ENCODE assay signal across 26 mouse cellular contexts in genomic region chr16:59526939-59527338, GRCm38 (mm10). TPM values are rescaled to one million over a fixed set of nuclear protein-coding genes. Genes with fewer than 3 reads are reported as not detected.
DNase-seq lines count a peak whose midpoint lies in the region; ATAC-seq and TF ChIP-seq lines count a peak whose summit lies in the region.
"Had no signal": no experiment of that assay in that cellular context is flagged by ENCODE, and none has a peak within 500 bp of the region (broad histone marks: within the 10 kb centered on the region; RNA-seq: fewer than 3 reads in every experiment).

No protein-coding gene starts in this region.

- H3K9me3 ChIP-seq in intestine, embryonic 14.5 days (ENCODE audit: control insufficient read depth, low read length): no peaks in the 10 kb centered on the region
- no peaks in the 10 kb centered on the region for H3K9me3 ChIP-seq in intestine, embryonic 15.5 days
- no peaks in the 10 kb centered on the region for H3K9me3 ChIP-seq in CH12.LX (replicated peaks; ENCODE audit: low read length)
- H3K9me3 ChIP-seq: embryonic facial prominence, embryonic 10.5 days; embryonic facial prominence, embryonic 13.5 days; forebrain, embryonic 12.5 days; forebrain, embryonic 15.5 days; G1E had no signal

- H3K36me3 ChIP-seq in intestine, embryonic 14.5 days (ENCODE audit: control insufficient read depth, insufficient read depth, low read length): peaks cover 21% of the 10 kb centered on the region
- no peaks in the 10 kb centered on the region for H3K36me3 ChIP-seq in intestine, embryonic 15.5 days
- H3K36me3 ChIP-seq in CH12.LX (replicated peaks in 1 of 2; ENCODE audit: control insufficient read depth in 1 of 2, insufficient read depth in 1 of 2, low read length in 1 of 2): no peaks in the 10 kb centered on the region
- H3K36me3 ChIP-seq: forebrain, embryonic 15.5 days; G1E had no signal

- ATAC-seq in intestine, embryonic 14.5 days (replicated peaks; ENCODE audit: low FRiP score, low TSS enrichment, low read depth): no peak
- ATAC-seq in intestine, embryonic 15.5 days: no peak
- ATAC-seq: forebrain, embryonic 15.5 days; hindbrain, postnatal 0 days; inflammation-experienced regulatory T-cells, adult 6 months; Patski had no signal

- no peak for TF ChIP-seq POLR2A in CH12.LX (IDR thresholded peaks at IDR 0.05; ENCODE audit: low read depth, low read length)

- no peaks in the 10 kb centered on the region for H3K4me1 ChIP-seq in intestine, embryonic 14.5 days (replicated peaks; ENCODE audit: control insufficient read depth, insufficient read depth, low read length)
- no peaks in the 10 kb centered on the region for H3K4me1 ChIP-seq in intestine, embryonic 15.5 days (replicated peaks)
- peaks cover 12 to 48% of the 10 kb centered on the region in 2 experiments for H3K4me1 ChIP-seq in CH12.LX (ENCODE audit: control insufficient read depth in 1 of 2, insufficient read depth in 2 of 2)
- H3K4me1 ChIP-seq: embryonic facial prominence, embryonic 13.5 days; forebrain, embryonic 12.5 days; forebrain, embryonic 15.5 days had no signal

- no peak overlapping the region for H3K4me3 ChIP-seq in intestine, embryonic 14.5 days (ENCODE audit: low read depth, low read length)
- H3K4me3 ChIP-seq in intestine, embryonic 15.5 days (replicated peaks): no peak overlapping the region
- no peak overlapping the region for H3K4me3 ChIP-seq in left cerebral cortex, adult 2 months
- no peak overlapping the region for H3K4me3 ChIP-seq in CH12.LX (replicated peaks in 1 of 3; ENCODE audit: low read depth in 2 of 3, low read length in 2 of 3, poor library complexity in 1 of 3)
- H3K4me3 ChIP-seq: embryonic facial prominence, embryonic 10.5 days; embryonic facial prominence, embryonic 13.5 days; erythroblast, embryonic 14.5 days; forebrain, embryonic 12.5 days; forebrain, embryonic 15.5 days had no signal

- H3K27ac ChIP-seq in intestine, embryonic 14.5 days (ENCODE audit: low read depth): no peak overlapping the region
- H3K27ac ChIP-seq in intestine, embryonic 15.5 days: no peak overlapping the region
- H3K27ac ChIP-seq in left cerebral cortex, adult 2 months: no peak overlapping the region
- H3K27ac ChIP-seq in CH12.LX (ENCODE audit: insufficient read depth, low read depth): no peak overlapping the region
- H3K27ac ChIP-seq: embryonic facial prominence, embryonic 10.5 days; embryonic facial prominence, embryonic 13.5 days; forebrain, embryonic 12.5 days; forebrain, embryonic 15.5 days; hindbrain, embryonic 14.5 days; hindbrain, postnatal 0 days had no signal

- peak; percentile 23 for DNase-seq in intestine, embryonic 14.5 days (ENCODE audit: low spot score)
- no peak for DNase-seq in left cerebral cortex, adult 2 months (ENCODE audit: extremely low spot score in 1 of 2, low spot score in 2 of 2)
- DNase-seq in left cerebral cortex, adult 18-20 months (ENCODE audit: low spot score in 2 of 2): no peak
- DNase-seq in CH12.LX (ENCODE audit: extremely low read depth): no peak
- DNase-seq in cerebellum, postnatal 10 days: no peak
- DNase-seq: adrenal gland, postnatal 10 days; adrenal gland, postnatal 36 days; cerebellum, adult 18-20 months; cerebellum, adult 9-10 months; cerebellum, postnatal 25 days; gastrocnemius, postnatal 25 days; heart, adult 18-20 months; heart, postnatal 10 days; heart, postnatal 4 days had no signal

- TF ChIP-seq RAD21 in CH12.LX (IDR thresholded peaks at IDR 0.05; ENCODE audit: low read depth, low read length): peak; percentile 51

- dilution Hi-C loops in CH12.LX (cut with MboI; ENCODE audit: extremely low pct_ligation_motif_present, extremely low pct_unique_long_range_greater_than_20kb, low sequenced_read_pairs): no loop called here

- TF ChIP-seq CTCF in left cerebral cortex, adult 2 months (IDR thresholded peaks at IDR 0.05): peak; percentile 4
- peak; percentile 8 to 70; a peak in 2 of 4 replicates for TF ChIP-seq CTCF in CH12.LX (conservative IDR thresholded peaks at IDR 0.05 in 1 of 2, IDR thresholded peaks at IDR 0.05 in 1 of 2; ENCODE audit: low read depth in 2 of 2, low read length in 2 of 2)

- TF ChIP-seq EP300 in CH12.LX (IDR thresholded peaks at IDR 0.05; ENCODE audit: low read length): no peak

- intact Hi-C loops in left cerebral cortex, adult 2 months (cut with DNase I): no loop called here

- in situ Hi-C loops in CH12.LX (cut with MboI; ENCODE audit: low pct_ligation_motif_present, low pct_unique_long_range_greater_than_20kb, low sequenced_read_pairs): no loop called here

- no peak overlapping the region for H3K4me2 ChIP-seq in intestine, embryonic 14.5 days (ENCODE audit: low read length)
- no peak overlapping the region for H3K4me2 ChIP-seq in intestine, embryonic 15.5 days (replicated peaks)
- H3K4me2 ChIP-seq in CH12.LX (ENCODE audit: insufficient read depth, low read depth, poor library complexity, severe bottlenecking): no peak overlapping the region
- H3K4me2 ChIP-seq: embryonic facial prominence, embryonic 13.5 days; forebrain, embryonic 12.5 days; forebrain, embryonic 15.5 days; heart, embryonic 11.5 days; hindbrain, embryonic 14.5 days had no signal

- H3K27me3 ChIP-seq in intestine, embryonic 14.5 days (replicated peaks; ENCODE audit: control insufficient read depth, insufficient read depth, low read length): no peaks in the 10 kb centered on the region
- no peaks in the 10 kb centered on the region for H3K27me3 ChIP-seq in intestine, embryonic 15.5 days (replicated peaks)
- no peaks in the 10 kb centered on the region for H3K27me3 ChIP-seq in CH12.LX (replicated peaks)
- H3K27me3 ChIP-seq: embryonic facial prominence, embryonic 13.5 days; forebrain, embryonic 12.5 days; forebrain, embryonic 15.5 days; Patski had no signal

- H3K9ac ChIP-seq in intestine, embryonic 14.5 days (ENCODE audit: low read length): no peak overlapping the region
- no peak overlapping the region for H3K9ac ChIP-seq in intestine, embryonic 15.5 days
- H3K9ac ChIP-seq in CH12.LX (ENCODE audit: insufficient read depth, low read depth): no peak overlapping the region
- H3K9ac ChIP-seq: embryonic facial prominence, embryonic 13.5 days; forebrain, embryonic 12.5 days; forebrain, embryonic 15.5 days; hindbrain, embryonic 14.5 days had no signal

- 76% methylated on average over 6 of the region's 6 CpGs for WGBS in intestine, embryonic 14.5 days
- WGBS in intestine, embryonic 15.5 days: 80% methylated on average over 6 of the region's 6 CpGs

- H3K79me2 ChIP-seq in CH12.LX (replicated peaks; ENCODE audit: control insufficient read depth, extremely low read depth, insufficient read depth, poor library complexity, severe bottlenecking): no peaks in the 10 kb centered on the region

TF ChIP-seq in CH12.LX, 34 proteins besides CTCF, POLR2A, EP300 and RAD21:
- peak; percentile 78 for TF ChIP-seq MYC (IDR thresholded peaks at IDR 0.05; ENCODE audit: low read depth, low read length)
- no peak for TF ChIP-seq TBP (conservative IDR thresholded peaks at IDR 0.05; ENCODE audit: low read depth, low read length)
- peak; percentile 70 for TF ChIP-seq SMC3 (IDR thresholded peaks at IDR 0.05; ENCODE audit: low read depth, low read length)
- TF ChIP-seq MAX (IDR thresholded peaks at IDR 0.05; ENCODE audit: low read length): 0 out of 2 replicates have a peak, but pooled peaks have one; percentile 23
- no peak for TF ChIP-seq USF1 (IDR thresholded peaks at IDR 0.05; ENCODE audit: low read depth, low read length)
- no peak for TF ChIP-seq HCFC1 (IDR thresholded peaks at IDR 0.05; ENCODE audit: low read depth, low read length)
- no peak for TF ChIP-seq UBTF (IDR thresholded peaks at IDR 0.05; ENCODE audit: low read depth, low read length)
- no peak for TF ChIP-seq ZMIZ1 (IDR thresholded peaks at IDR 0.05; ENCODE audit: low read depth, low read length)

RNA-seq across cellular contexts. Expression of gene Riox2, which starts 55.4 kb away (rescaled TPM):
- 32.9 and 38.3 TPM in 2 replicates for polyA plus RNA-seq in intestine, embryonic 14.5 days (2014; fragmentation: Nextera tagmentation; extraction: Ambion mirVana)
- polyA plus RNA-seq in intestine, embryonic 15.5 days (2015; fragmentation: Nextera tagmentation; extraction: Ambion mirVana): 34.1 and 35.8 TPM in 2 replicates
- 10 to 100 TPM; 12.7 to 15.9 TPM for total RNA-seq in left cerebral cortex, adult 2 months (2021)
- total RNA-seq in left cerebral cortex, adult 18-20 months (2021): 10 to 100 TPM; 11.4 to 12.0 TPM
- 53.6 and 59.0 TPM in 2 replicates for total RNA-seq in CH12.LX (2012; rRNA removed)
- 43.2 and 47.3 TPM in 2 replicates for total RNA-seq in CH12.LX (2014; rRNA removed)
- 90.7 and 102 TPM in 2 replicates for polyA plus RNA-seq in CH12.LX (2012; ENCODE audit: insufficient read length, low read depth)
